Mouse (Mus musculus) lung, embryonic 16.5 days (tissue): ENCODE results near the gene Inpp1. TPM values are rescaled to one million over a fixed set of nuclear protein-coding genes. Genes with fewer than 3 reads are reported as not detected.

ENCODE experiments used
- polyA plus RNA-seq: library from polyadenylated mRNA; unstranded; fragments of >200 nt; fragmentation: Nextera tagmentation; extraction: Ambion mirVana; gene quantifications from 2 replicates; pipeline ENCODE4 v1.2.1, GENCODE M21; 2015

Gene Inpp1
- polyA plus RNA-seq, 1 experiment from 2014 or later: 12.8 TPM

Other genes starting within 250 kb of the Inpp1 start
- 8.6 and 9.1 TPM in 2 replicates for gene Nemp2, start 187.0 kb downstream of the Inpp1 start, polyA plus RNA-seq
- gene Mfsd6, start 90.2 kb downstream of the Inpp1 start, polyA plus RNA-seq: 2.7 and 3.0 TPM in 2 replicates
- gene Hibch, start 27.2 kb upstream of the Inpp1 start, polyA plus RNA-seq: 20.6 and 20.8 TPM in 2 replicates
- 2.5 and 2.7 TPM in 2 replicates for gene 1700019D03Rik, start 202.5 kb upstream of the Inpp1 start, polyA plus RNA-seq
- gene Mstn, start 244.0 kb upstream of the Inpp1 start, polyA plus RNA-seq: 0.18 and 0.23 TPM in 2 replicates